Mouse (Mus musculus): ENCODE data around the gene Glrp1. TPM values are rescaled to one million over a fixed set of nuclear protein-coding genes. Genes with fewer than 3 reads are reported as not detected.

Gene Glrp1
- under 1 TPM in 1 of 2 experiments, not detected in 1; 0.18 TPM for total RNA-seq (2021)

DNA sequence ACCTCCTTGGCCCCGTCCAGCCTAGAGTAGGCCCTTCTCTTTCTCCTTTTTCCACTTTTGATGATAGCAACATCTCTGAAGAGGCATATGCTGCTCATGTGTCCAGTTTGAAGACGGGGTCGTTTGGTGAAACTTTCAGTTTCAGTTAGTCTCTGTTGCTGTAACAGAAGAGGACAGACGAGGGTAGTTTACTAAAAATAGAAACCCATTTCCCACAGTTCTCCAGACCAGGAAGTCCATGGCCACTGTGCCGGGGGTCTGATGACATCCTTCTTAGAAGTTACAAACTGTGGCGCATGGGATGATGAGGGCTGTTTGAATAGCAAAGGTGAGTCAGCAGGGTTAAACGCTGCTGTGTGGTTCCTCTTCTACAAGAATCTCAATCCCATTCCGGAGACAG is at the start of gene Glrp1:
Gene Glrp1, minus strand, starts transcription at position 278 of the 400 bp plus-strand sequence.
- intact Hi-C loops (cut with DNase I), result no loop called here
- DNase-seq (ENCODE audit: extremely low spot score in 1 of 2, low spot score in 2 of 2), result no peak

DNA sequence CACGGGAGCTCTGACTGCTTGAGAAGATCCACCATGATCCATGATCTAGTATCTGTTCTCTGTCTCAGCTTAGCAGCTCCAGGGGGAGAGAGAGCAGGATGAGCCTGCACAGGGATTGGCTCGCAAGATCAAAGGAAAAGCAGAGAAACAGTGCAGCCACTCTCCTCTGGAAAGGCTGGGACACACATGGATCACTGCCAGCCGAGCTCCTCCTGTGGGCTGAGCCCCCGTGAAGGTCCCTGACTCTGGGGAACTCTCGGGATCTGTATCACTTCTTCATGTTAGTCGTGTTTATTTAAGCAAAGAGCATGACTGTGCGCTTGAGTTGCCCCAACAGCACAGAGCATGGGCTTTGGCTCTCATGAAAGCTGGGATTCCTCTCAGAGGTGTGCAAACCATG is 49.4 kb upstream of the Glrp1 start:
- intact Hi-C loops (cut with DNase I), result no loop called here
- peak in 1 of 2 experiments; percentile 49 for DNase-seq (ENCODE audit: extremely low spot score in 1 of 2, low spot score in 2 of 2)

DNA sequence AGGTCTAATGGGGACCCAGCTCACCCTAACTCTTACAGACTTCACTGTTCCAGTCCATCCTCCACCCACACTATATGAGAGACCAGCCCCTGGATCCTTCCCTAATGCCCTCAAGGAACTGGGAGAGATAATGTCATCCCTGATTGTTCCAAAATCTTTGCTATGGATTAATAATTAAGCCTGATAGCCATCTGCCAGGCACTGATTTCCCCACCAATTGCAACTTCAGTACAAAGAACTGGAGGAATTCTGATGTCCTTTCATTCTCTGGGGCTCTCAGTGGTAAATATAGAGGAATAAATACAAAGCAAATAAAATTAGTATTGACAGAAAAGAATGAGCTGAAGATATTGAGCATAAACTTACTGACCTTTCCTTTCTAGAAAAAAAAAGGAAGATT is 48.9 kb upstream of the Glrp1 start:
- DNase-seq (ENCODE audit: extremely low spot score in 1 of 2, low spot score in 2 of 2), result no peak
- intact Hi-C loops (cut with DNase I), result no loop called here

DNA sequence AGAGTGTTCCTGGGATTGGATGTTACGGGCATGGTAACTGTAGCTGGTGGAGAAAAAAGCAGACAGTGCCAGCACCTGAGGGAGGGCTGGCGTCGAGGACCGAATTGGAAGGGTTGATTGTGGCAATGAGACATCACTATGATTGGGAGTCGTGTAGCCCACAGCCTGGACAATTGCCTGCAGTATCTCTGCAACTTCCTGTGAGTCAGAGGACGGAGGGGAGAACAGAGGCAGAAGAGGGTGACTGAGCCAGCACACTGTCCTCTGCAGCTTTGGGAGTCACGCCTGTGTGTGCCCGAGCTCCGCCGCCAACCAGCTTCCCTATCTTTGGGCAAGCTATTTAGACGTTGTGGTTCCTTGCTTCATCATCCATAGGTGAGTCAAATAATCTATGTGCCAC is 46.5 kb upstream of the Glrp1 start:
- intact Hi-C loops (cut with DNase I), result no loop called here
- DNase-seq (ENCODE audit: extremely low spot score in 1 of 2, low spot score in 2 of 2), result no peak

DNA sequence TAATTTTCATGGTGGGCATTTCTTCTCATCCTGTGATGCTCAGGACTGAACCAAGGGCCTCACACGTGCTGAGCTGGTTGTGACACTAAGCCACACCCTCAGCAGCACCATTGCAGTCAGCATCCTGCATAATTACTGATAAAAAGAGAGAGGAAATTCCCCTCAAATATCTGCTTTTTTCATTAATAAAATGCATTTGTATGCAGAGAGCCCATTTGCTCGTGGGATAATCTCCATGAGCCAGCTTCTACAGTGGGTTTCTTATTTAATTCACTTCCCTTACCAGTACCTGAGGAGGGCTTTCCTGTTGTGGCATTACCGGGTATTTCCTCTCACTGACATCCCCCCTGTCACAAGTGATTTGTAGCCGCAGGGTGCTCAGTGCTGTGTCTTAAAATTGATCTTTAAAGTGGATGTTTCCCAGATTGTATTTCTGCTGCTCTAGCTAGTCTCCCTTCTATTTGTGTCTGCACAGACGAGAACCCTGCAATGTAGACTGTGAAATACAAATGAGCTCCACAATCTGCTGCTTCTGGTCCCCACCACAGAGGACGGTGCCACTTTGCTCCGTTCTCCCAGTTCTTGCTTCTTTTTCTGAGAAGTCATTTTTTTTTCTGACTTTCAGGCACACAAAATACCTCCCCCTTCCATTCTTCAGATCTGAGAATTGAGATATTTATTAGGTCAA is 43.8 kb upstream of the Glrp1 start:
- intact Hi-C loops (cut with DNase I), result no loop called here
- peak in 1 of 2 experiments; percentile 33 for DNase-seq (ENCODE audit: extremely low spot score in 1 of 2, low spot score in 2 of 2)

DNA sequence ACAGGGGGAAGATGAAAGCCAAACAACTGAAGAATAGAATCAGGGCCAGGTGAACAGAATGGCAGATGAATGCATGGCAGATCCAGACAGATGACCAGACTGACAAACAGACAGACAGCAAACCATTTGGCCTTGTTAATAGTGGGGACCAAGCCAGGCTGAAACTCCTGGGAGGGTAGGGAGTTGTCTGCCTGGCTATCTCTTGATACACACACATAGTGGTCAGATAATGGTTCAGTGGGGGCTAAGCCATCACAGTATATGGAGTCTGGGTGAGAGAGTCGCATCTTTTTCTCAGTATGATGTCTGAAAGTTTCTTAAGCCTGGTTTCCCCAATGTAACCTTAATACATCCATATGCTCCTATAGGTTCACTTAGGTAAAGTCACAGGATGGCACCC is 39.4 kb upstream of the Glrp1 start:
- intact Hi-C loops (cut with DNase I), result no loop called here
- DNase-seq (ENCODE audit: extremely low spot score in 1 of 2, low spot score in 2 of 2), result no peak

DNA sequence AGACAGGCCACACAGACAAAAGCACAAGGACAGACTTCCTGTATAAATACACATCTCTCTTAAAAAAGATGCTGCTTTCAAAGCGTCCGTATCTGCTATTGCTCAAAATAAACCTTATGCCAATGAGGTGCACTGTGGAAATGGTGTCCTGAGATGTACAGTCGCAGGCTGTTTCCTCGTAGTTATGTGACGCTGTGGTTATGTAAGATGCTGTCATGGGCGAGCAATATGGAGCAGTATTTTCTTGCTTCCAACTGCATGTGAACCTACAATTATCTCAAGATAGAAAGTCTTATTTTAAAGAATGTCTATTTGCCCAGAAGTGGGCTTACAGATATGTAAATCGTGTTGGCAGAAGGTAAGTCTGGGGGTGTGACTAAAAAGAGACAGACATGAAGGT is 37.3 kb upstream of the Glrp1 start:
- intact Hi-C loops (cut with DNase I), result no loop called here
- DNase-seq (ENCODE audit: extremely low spot score in 1 of 2, low spot score in 2 of 2), result peak in 1 of 2 experiments; percentile 29

DNA sequence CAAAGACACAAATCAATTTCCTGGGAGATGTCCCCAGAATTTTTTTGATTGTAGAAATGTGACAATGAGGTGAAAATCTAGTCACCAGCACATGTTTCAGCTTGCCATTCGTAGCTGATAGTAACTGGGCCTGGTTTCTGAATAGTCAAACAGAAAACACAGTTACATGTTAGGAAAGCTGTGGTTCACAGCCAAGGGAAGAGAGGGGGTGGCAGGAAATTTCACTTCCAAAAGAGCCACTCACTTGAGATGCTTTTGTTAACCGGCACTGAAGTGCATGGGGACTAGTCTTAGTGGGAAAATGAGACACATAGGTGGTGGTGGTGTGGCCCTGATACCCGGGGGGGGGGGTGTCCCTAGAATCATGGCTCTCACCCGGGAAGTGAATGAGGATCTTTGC is 33.7 kb upstream of the Glrp1 start:
- DNase-seq (ENCODE audit: extremely low spot score in 1 of 2, low spot score in 2 of 2), result no peak
- intact Hi-C loops (cut with DNase I), result no loop called here

DNA sequence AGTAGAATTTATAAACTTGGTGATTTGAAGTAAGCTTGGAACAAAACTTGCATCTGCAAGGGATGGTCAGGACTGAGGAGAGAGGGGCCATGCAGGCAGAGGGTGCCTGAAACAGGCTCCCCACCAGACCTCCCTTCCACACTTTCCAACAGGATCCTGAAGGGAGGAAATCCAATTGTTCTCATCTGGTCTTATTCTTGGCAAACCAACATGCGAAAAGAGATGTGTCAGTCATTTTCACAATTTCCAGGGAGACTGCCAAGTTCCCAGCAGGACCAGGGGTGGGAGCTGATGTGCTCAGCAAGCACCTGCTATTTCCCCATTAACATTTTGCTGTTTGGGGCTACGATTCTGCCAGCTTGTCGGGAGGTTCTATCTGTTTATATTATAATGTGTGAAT is 30.0 kb upstream of the Glrp1 start:
- DNase-seq (ENCODE audit: extremely low spot score in 1 of 2, low spot score in 2 of 2), result peak; percentile 48 to 72
- intact Hi-C loops (cut with DNase I), result no loop called here

DNA sequence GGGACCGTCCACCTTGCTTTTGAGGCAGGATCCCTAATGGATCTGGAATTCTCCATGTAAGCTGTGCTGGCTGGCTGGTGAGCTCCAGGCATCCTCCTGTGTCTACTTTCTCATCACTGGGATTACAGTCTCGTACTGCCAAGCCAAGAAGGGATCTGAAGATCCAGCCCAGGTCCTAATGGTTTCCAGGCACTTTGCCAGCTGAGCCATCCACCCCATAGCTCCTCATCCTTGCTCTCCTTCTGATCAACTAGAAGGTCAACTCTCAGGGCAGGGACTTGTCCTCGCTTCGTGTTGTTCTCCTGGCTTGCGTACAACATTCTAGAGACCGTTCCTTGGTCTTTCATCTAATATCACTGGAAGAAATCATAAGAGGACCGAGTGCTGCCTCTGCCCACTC is 29.4 kb upstream of the Glrp1 start:
- intact Hi-C loops (cut with DNase I), result no loop called here
- DNase-seq (ENCODE audit: extremely low spot score in 1 of 2, low spot score in 2 of 2), result peak in 1 of 2 experiments; percentile 24

DNA sequence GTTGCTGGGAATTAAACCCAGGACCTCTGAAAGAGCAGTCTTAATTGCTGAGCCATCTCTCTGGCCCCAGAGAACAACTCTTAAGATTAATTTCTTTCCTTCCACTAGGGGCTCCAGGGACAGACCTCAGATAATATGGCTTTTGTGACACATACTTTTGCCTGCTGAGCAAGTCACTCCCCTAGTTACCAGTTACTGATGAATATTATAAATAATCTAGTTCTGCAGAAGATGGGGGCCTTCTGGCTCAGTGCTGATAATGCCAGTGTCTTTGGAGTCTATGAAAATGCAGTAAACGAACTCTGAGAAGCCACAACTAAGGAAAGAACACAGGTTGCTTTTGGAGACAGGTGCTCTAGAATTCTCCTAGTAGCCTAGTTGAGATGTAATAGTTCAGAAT is 26.4 kb upstream of the Glrp1 start:
- no peak for DNase-seq (ENCODE audit: extremely low spot score in 1 of 2, low spot score in 2 of 2)
- intact Hi-C loops (cut with DNase I), result no loop called here

DNA sequence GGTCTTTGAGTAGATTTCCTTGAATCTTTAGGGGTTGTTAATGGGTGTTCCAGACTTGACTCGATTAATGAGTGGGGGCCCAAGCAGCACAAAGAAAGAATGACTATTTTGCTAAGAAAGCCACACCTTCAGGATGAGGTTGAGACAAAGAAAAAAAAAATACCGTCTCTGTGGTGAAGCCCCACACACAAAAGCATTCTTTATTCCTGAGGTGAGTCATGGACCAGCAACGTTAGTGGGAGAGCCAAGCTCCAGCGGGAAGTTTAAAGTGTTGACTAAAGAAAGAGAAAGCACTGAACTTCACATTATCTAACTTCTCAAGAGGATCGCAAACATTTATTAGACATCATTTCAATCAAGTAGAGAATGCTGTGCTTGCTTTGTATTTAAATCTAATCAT is 24.2 kb upstream of the Glrp1 start:
- DNase-seq (ENCODE audit: extremely low spot score in 1 of 2, low spot score in 2 of 2), result no peak
- intact Hi-C loops (cut with DNase I), result no loop called here

DNA sequence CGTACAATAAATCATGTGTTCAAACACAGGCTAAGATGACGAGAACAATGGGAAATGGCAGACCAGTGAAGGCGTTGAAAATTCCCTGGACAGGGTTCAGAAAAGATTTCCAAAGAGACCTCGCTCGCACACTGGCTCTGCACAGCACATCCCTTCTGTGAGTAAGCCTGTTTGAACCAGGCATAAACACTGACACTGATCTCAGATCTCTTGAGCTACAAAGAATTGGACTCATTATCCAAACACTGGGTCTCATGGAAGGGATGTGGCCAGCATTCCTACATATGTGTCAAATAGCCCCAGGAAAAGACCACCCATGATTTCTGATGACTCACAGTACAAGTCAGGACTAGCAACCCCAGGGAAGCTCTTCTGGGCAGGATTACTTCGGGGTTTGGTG is 16.3 kb upstream of the Glrp1 start:
- intact Hi-C loops (cut with DNase I), result no loop called here
- DNase-seq (ENCODE audit: extremely low spot score in 1 of 2, low spot score in 2 of 2), result no peak

DNA sequence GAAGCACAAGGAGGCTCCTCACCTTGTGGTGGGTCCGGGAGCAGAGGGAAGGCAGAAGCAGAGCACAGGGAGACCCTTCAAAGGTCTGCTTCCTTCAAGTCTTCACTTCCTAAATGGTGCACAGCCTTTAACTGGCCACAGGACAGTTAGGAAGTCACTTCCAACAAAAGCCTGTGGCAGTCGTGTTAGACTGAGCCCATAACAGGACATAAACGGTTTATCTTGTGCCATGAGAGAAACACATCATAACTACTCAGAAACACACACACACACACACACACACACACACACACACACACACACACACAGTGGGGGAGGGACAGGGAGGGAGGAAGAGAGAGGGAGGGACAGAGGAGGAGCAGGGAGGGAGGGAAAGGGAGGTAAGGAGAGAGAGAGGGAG is 15.8 kb upstream of the Glrp1 start:
- intact Hi-C loops (cut with DNase I), result no loop called here
- DNase-seq (ENCODE audit: extremely low spot score in 1 of 2, low spot score in 2 of 2), result no peak

DNA sequence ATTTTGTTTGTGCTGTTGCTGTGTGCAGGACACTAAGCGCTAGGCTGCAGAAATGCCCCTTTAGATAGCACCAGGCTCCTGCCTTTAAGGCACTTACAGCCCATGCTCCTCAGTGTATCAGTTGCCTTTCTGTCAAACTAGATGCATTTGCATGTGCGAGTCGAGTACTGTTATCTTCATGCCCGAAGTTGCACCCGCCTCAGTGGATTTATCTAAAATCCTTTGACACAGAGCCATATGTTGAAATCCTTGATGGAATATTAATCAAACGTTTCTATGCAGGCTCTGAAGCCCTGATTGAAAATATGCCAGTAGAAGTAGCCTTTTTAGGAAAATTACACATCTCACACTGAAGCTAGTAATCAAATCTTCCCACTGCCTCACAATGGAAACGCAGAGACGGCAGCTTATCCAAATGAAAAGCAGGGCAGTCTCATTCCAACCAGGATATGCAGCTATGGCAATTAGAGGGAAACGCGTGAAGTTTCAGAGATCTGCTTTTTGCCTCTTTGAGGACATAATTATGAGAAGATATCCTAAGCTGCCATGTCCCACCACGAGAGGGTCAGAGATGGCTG is 11.4 kb upstream of the Glrp1 start:
- no peak for DNase-seq (ENCODE audit: extremely low spot score in 1 of 2, low spot score in 2 of 2)
- intact Hi-C loops (cut with DNase I), result no loop called here

DNA sequence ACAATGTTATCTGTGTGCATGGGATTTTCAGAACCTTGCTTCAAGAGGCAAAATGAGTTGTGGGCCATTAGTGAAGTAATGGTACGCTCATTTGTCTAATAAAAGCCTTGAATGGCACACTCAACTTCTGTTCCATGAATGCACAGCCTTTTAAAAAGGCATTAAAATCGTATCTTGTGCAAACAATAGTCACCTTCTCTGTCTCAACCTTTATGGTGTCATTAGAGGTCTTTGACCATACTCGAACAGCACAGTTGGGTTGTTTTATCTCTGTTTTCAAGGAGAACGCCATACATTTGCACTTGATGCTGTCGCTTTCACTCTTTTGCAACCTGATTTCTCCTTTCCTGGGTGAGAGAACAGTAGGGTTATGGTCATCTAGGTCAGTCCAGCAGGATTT is 3.7 kb upstream of the Glrp1 start:
- no peak for DNase-seq (ENCODE audit: extremely low spot score in 1 of 2, low spot score in 2 of 2)
- intact Hi-C loops (cut with DNase I), result no loop called here

DNA sequence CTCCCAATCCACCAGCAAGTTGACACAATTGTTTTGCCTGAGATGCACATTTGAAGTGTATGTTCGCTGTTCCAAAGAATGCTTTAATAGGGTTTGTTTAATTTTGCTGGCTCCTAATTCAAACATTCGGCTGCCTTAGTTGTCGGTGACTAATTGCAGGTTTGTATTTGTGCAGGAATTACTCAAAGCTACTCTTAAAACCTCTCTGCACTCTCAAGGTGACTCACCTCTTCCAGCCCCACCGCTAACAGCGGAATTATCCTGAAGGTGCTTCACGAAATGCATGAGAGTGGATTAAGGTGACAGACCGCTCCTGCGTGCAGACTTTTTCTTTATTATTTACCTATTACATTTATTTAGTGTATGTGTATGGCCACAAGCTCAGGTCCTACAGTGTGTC is 2.0 kb downstream of the Glrp1 start:
- DNase-seq (ENCODE audit: extremely low spot score in 1 of 2, low spot score in 2 of 2), result no peak
- intact Hi-C loops (cut with DNase I), result no loop called here

DNA sequence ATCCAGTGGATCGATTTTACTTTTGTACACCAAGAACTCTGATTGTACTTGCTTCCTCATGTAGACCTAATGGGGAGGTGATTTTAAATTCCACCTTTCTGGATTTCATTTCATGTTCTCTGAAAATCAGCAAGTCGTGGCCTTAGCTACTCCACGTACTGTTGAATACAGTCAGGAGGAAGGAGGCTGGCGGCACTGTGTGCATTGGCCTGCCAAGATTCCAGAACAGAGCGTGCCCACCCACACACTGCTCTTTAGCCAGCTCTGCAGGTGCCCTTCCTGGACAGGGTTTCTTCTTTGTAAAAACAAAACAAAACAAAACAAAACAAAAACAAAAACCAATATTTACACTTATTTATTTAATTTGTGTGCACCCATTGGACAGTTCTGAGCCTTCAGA is 2.7 kb downstream of the Glrp1 start:
- intact Hi-C loops (cut with DNase I), result no loop called here
- no peak for DNase-seq (ENCODE audit: extremely low spot score in 1 of 2, low spot score in 2 of 2)

DNA sequence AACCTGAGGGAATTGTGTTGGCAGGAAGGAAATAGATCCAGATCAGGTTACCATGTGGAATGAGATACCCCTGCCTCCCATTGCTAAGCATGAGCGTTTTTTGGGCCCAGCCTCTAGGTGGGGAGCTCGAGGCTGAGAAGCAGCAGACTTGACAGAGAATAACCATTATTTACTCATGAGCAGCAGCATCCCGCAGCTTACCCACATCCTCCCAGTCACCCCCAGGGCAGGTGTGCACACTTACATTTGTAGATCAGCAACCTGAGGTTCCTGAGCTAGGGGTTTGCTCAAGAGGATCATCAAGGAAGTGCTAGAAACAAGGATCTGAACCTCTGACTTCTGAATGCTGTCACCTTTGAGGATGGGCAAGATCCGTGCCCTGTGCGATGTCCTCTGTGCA is 3.5 kb downstream of the Glrp1 start:
- DNase-seq (ENCODE audit: extremely low spot score in 1 of 2, low spot score in 2 of 2), result no peak
- intact Hi-C loops (cut with DNase I), result no loop called here

DNA sequence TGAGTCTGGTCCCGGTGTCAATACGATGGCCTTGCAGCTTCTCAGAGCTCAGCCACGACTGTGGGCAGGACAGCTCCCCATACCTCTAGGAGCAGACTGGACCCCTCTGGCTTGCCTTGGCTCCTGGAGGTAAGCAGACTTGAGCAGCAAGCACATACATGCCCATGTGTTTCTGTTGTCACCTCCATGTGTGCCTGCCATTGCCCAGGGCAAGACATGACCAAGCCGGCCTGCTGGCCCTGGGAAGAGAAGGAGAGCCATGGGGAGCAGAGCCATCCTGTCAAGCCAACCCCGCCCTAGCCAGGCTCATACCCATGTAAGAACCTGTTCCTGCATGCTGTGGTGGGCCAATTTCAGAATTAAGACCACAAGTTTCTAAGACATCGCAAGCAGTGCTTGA is 4.2 kb downstream of the Glrp1 start:
- DNase-seq (ENCODE audit: extremely low spot score in 1 of 2, low spot score in 2 of 2), result no peak
- intact Hi-C loops (cut with DNase I), result no loop called here

DNA sequence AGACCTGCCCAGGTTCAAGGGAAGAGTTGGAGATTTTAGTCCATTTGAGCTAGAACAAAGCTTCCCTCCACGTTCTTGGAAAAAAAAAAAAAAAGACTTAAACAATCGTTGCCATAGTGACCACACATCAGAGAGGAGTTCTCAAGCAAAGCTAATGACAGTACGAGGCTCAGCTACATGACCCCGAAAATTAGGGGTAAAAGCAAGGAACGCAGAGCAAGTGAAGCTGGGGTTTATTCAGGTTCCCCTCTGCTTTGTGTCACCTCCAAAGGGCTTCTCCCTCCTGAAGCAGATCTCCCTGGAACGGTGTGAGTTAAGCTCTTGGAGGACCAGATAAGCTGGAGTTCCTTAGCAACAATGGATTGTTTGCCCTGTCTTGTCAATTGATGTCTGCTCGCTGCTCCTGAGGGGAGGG is 5.3 kb downstream of the Glrp1 start:
- DNase-seq (ENCODE audit: extremely low spot score in 1 of 2, low spot score in 2 of 2), result no peak
- intact Hi-C loops (cut with DNase I), result no loop called here

Measured in left cerebral cortex, postnatal 10 days (tissue).